Mouse (Mus musculus) lung, postnatal 25 days (tissue): ENCODE measurements around the gene 0610009B22Rik.

Experiments
- DNase-seq: peaks from one replicate; pipeline ENCODE4 v3.0.0; 2022; ENCODE audit warnings: low spot score

The 0610009B22Rik gene

GRCm38 (mm10) chr11:51635525-51636322 is 53.0 kb downstream of the 0610009B22Rik start, which contains the start of gene Rmnd5b:
Gene Rmnd5b, minus strand, starts transcription at chr11:51635896.
- peak; percentile 89 for DNase-seq
